Mouse (Mus musculus) testis, adult 2 months (tissue): ENCODE measurements around the gene Prkce. TPM values are rescaled to one million over a fixed set of nuclear protein-coding genes. Genes with fewer than 3 reads are reported as not detected.

Experiments used
- H3K27ac ChIP-seq: fragments of 200-500 bp; 2 replicates; pipeline ENCODE4 v1.5.1; 2012; ENCODE audit warnings: low read depth, low read length; ENCODE audit not compliant: control insufficient read depth, insufficient read depth
- H3K27me3 ChIP-seq: fragments of 200-500 bp; 2 replicates; pipeline ENCODE4 v1.6.1; 2012; ENCODE audit warnings: mild to moderate bottlenecking, low read length, moderate library complexity; ENCODE audit not compliant: control insufficient read depth, insufficient read depth
- H3K36me3 ChIP-seq: fragments of 200-500 bp; 2 replicates; pipeline ENCODE4 v1.6.1; 2012; ENCODE audit warnings: mild to moderate bottlenecking, low read length; ENCODE audit not compliant: control insufficient read depth, insufficient read depth
- H3K4me1 ChIP-seq: fragments of 200-500 bp; 2 replicates; pipeline ENCODE4 v1.6.1; 2012; ENCODE audit warnings: low read length; ENCODE audit not compliant: control insufficient read depth, insufficient read depth
- H3K4me3 ChIP-seq: fragments of 200-500 bp; 2 replicates; pipeline ENCODE4 v1.5.1; 2012; ENCODE audit warnings: low read depth, mild to moderate bottlenecking, low read length, moderate library complexity, mixed read lengths; ENCODE audit not compliant: control insufficient read depth
- CTCF ChIP-seq: fragments of 200-500 bp; IDR thresholded peaks from 2 replicates; pipeline ENCODE4 v1.5.1; 2012; ENCODE audit warnings: low read depth, mild to moderate bottlenecking, inconsistent platforms, low read length, moderate library complexity; ENCODE audit not compliant: control insufficient read depth, insufficient read depth, insufficient replicate concordance
- POLR2A ChIP-seq: fragments of 200-500 bp; IDR thresholded peaks from 2 replicates; pipeline ENCODE4 v1.6.1; 2012; ENCODE audit warnings: low read depth, mild to moderate bottlenecking, inconsistent platforms, low read length, moderate library complexity; ENCODE audit not compliant: control insufficient read depth
- polyA plus RNA-seq: library from polyadenylated mRNA; depleted of rRNA; stranded (reverse); fragments of >200 nt; gene quantifications from 2 replicates; pipeline ENCODE4 v1.2.3, GENCODE M21; 2012

Prkce gene
- polyA plus RNA-seq, 1 experiment: 1.2 TPM

DNA sequence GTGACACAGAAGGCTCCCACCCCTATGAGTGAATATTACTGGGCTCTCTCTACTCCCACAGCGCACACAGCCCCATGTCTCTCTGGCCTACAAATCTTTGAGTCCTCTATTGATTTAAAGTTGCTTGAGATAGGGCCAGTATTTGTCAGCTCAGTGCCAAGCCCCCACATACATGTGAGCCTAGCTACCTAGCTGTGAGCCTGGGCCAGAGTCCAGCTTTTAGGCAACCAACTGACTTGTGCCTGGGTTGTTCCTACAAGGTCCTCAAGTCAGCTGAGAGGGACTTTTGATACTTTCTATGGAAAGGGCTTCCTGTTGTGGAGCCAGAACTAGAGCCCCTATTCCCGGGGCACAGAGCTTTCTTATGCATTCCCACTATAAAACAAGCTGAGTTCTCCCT lies 357.5 kb downstream of the Prkce start:
- no peak overlapping the region for H3K4me3 ChIP-seq
- no peaks in the 10 kb centered on the region for H3K4me1 ChIP-seq
- H3K36me3 ChIP-seq: no peaks in the 10 kb centered on the region
- no peak for TF ChIP-seq CTCF
- no peak for TF ChIP-seq POLR2A
- H3K27me3 ChIP-seq: no peaks in the 10 kb centered on the region
- H3K27ac ChIP-seq: no peak overlapping the region

DNA sequence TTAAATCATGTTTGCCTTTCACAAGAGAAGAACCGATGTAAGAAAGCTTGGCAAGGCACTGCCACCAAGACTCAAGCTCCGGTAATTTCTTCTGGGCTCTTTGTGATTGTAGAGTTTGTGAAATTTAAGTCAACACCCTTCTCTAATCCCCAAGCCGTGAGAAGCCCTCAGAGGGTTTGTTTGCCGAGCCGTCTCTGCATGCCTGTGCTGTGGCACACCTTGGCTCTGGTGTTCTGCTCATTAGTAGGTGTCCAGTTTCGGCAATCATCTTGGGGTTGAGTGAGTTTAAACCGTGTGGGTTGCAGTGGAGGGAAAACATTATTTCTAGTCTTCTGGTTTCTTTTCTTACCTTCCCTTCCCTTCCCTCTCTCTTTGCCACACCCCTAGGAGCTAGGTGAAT lies 358.4 kb downstream of the Prkce start:
- Histone ChIP-seq H3K27ac (no peak overlapping the region), H3K27me3 (no peaks in the 10 kb centered on the region), H3K4me1 (no peaks in the 10 kb centered on the region), H3K36me3 (no peaks in the 10 kb centered on the region), H3K4me3 (no peak overlapping the region)
- TF ChIP-seq POLR2A (no peak), CTCF (no peak)

DNA sequence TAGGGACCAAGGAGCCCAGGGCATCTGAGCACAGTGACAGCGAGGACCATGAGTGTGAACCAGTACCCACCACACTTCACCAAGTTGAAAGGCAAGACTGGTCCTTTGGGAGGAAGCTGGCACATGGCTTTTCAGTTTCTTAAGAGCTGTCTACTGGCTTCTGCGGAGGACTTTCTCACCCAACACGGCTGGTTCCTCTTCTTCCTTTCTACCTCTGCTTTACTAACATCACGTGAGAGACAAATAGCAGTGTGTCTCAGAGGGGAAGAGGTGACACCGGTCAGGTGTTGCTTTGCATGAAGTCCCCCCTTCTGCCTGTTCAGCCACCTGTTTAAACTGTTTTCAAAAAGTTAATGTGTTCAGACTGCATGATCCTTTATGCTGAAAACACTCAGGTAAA lies 359.7 kb downstream of the Prkce start:
- Histone ChIP-seq H3K27ac (no peak overlapping the region), H3K27me3 (no peaks in the 10 kb centered on the region)
- no peak for TF ChIP-seq CTCF
- no peak for TF ChIP-seq POLR2A

DNA sequence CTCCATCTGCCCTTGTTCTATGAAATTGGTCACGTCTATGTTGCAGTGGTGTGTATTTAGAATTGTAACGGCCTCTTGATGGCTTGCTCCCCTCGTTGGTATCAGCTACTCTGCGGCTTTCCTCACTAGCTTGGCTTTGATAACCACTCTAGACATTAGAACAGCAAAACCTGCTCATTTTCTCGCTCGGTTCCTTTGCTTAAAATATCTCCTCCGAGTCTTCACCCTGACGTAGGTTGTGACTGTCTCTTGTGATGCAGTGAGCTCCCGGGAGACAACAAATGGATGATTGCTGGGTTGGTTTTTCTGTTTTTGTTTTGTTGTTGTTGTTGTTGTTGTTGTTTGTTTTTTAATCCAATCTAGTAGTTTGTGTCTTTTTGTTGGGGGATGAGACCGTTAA lies 361.4 kb downstream of the Prkce start:
- no peaks in the 10 kb centered on the region for H3K4me1 ChIP-seq
- no peak overlapping the region for H3K4me3 ChIP-seq
- H3K36me3 ChIP-seq: no peaks in the 10 kb centered on the region
- no peak overlapping the region for H3K27ac ChIP-seq
- TF ChIP-seq POLR2A (no peak), CTCF (no peak)
- no peaks in the 10 kb centered on the region for H3K27me3 ChIP-seq

More for the DNA sequence above, 359.7 kb downstream of the Prkce start:
- H3K4me1 ChIP-seq: no peaks in the 10 kb centered on the region
- no peak overlapping the region for H3K4me3 ChIP-seq
- H3K36me3 ChIP-seq: no peaks in the 10 kb centered on the region

DNA sequence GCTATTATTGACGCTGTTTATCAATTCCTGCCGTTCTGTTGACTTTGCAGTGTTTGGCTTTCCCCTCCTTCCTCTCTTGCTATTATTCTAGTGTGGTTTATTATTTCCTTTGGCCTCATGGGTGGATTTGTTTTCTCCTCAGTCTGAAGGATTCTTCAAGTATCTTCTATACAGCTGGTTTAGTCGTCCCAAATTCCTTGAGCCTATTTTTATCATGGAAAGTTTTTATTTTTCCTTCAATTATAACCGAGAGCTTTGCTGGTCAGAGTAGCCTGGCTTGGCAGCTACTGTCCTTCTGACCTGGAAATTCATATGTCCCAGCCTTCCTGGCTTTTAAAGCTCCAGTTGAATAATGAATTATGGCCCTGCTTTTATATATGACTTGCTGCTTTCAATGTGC lies 361.8 kb downstream of the Prkce start:
- Histone ChIP-seq H3K4me1 (no peaks in the 10 kb centered on the region), H3K27me3 (no peaks in the 10 kb centered on the region), H3K4me3 (no peak overlapping the region), H3K36me3 (no peaks in the 10 kb centered on the region), H3K27ac (no peak overlapping the region)
- TF ChIP-seq CTCF (no peak), POLR2A (no peak)

DNA sequence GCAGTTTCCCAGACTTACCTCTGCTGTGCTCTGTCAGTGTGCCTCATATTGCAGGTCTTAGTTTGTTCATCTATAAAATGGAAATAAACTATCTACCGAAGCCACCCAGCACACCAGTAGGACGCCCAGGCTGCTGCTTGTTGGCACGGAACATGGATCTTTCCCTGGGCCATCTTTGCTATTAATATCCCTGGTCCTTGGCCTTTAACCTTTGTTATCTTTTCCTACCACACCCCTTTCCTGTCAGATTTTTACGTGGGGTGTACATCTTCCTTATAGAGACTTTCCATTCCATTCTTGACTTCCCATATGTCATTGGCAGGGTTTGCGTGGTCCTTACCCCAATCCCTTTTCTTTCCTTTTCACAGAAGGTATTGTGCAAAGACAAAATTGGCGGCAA lies 363.6 kb downstream of the Prkce start:
- Histone ChIP-seq H3K4me1 (no peaks in the 10 kb centered on the region), H3K27me3 (no peaks in the 10 kb centered on the region), H3K4me3 (no peak overlapping the region), H3K27ac (no peak overlapping the region), H3K36me3 (no peaks in the 10 kb centered on the region)
- TF ChIP-seq CTCF (no peak), POLR2A (no peak)

DNA sequence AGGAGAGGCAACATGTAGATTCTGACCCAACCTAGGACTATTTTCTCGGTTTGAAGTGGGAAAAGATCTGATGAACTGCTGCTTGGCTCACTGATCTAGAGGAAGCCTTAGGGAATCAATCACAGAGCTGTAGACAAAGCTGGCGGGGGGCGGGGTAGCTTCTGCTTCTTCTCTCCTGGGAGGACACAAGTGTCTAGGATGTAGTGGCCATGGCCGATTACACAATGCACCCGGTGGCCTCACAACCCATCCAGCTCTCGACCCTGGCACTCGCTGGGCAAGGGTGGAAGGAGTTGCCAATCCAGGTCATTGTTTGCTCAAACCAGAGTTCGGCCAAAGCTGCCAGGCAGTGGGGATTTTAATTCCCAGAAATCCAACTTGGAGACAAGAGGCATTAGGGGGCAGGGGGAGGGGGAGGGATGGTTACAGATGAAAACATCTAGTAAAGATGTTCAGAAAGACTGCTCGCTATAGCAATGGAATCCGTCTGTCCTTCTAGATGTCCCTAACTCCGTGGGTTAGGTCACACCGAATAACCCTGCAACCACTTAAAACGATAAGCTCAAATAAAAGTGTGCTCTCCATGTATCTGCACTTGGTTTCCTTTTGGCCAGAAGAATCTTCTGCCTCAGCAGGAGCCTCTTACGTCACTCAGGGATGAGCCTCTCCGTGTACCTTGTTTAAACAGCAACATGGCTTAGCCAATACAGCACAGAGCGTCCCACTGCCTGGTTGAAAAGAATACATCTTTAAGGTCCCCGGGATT lies 365.4 kb downstream of the Prkce start:
- Histone ChIP-seq H3K27ac (no peak overlapping the region), H3K36me3 (no peaks in the 10 kb centered on the region), H3K27me3 (no peaks in the 10 kb centered on the region), H3K4me1 (no peaks in the 10 kb centered on the region; the same call in 1 of the 2 replicates), H3K4me3 (no peak overlapping the region)
- no peak for TF ChIP-seq POLR2A
- no peak for TF ChIP-seq CTCF

DNA sequence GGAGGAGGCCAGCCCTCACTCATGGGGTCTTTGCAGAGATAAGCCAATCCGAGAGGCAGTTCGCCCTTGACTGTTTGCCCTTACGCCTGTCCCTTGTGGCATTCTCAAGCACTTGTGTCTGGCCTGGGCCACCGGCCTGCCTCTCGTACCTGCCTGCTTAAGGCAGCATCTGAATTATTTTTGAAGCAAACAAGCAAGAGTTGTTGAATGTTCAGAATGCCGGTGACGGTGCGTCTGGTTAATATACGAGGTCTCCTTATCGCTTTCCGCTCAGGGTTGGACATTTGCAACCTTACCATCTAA lies 365.9 kb downstream of the Prkce start:
- H3K27me3 ChIP-seq: no peaks in the 10 kb centered on the region
- no peak overlapping the region for H3K27ac ChIP-seq
- H3K4me3 ChIP-seq: no peak overlapping the region
- no peaks in the 10 kb centered on the region for H3K36me3 ChIP-seq
- TF ChIP-seq CTCF (no peak), POLR2A (no peak)
- H3K4me1 ChIP-seq: no peaks in the 10 kb centered on the region; the same call in 1 of the 2 replicates
